ENCODE assay signal across 8 mouse cellular contexts in genomic region chr1:143702141-143702740, GRCm38 (mm10). TPM values are rescaled to one million over a fixed set of nuclear protein-coding genes. Genes with fewer than 3 reads are reported as not detected.
DNase-seq lines count a peak whose midpoint lies in the region; ATAC-seq lines count a peak whose summit lies in the region.

No protein-coding gene starts in this region.

- DNase-seq in frontal cortex, postnatal 14 days (ENCODE audit: low spot score in 2 of 2): no peak
- peak; percentile 49 for DNase-seq in CD4-positive, CD25-positive, alpha-beta regulatory T cell, adult 2 months (ENCODE audit: low read depth, low spot score)
- peak; percentile 45 for DNase-seq in c-Kit-positive CD71-positive TER-119-positive erythroid progenitor cells, embryonic 14.5 days (ENCODE audit: low spot score)
- peak; percentile 13 for DNase-seq in gastrocnemius, postnatal 10 days
- peak; percentile 47 for DNase-seq in kidney, postnatal 10 days
- DNase-seq in mesoderm, embryonic 11.5 days (ENCODE audit: low read depth, low spot score): peak; percentile 44
- no peak for DNase-seq in right cerebral cortex, postnatal 14 days

- ATAC-seq in frontal cortex, adult (ENCODE audit: low TSS enrichment): peak; percentile 64

RNA-seq across cellular contexts. Expression of gene Cdc73, which starts 0.5 kb away (rescaled TPM):
- 10 to 100 TPM; 54.0 to 58.6 TPM for total RNA-seq in gastrocnemius, postnatal 10 days (2021)

RNA-seq across cellular contexts. Expression of gene Glrx2, which starts 13.9 kb away (rescaled TPM):
- total RNA-seq in gastrocnemius, postnatal 10 days (2021): 10 to 100 TPM; 74.9 to 80.2 TPM

Comparison
In these comparisons a context has a peak if more than half of its experiments do, and no peak if none do; other contexts are left out.
1. DNase-seq: peak in CD4-positive, CD25-positive, alpha-beta regulatory T cell, adult 2 months (single experiment), c-Kit-positive CD71-positive TER-119-positive erythroid progenitor cells, embryonic 14.5 days (single experiment), gastrocnemius, postnatal 10 days (single experiment), kidney, postnatal 10 days (single experiment) and mesoderm, embryonic 11.5 days (single experiment); none in frontal cortex, postnatal 14 days (0 of 2) and right cerebral cortex, postnatal 14 days (single experiment).